Mouse (Mus musculus) 3134 (cell line): ENCODE measurements around the gene Zdhhc5.
"Not testable (repeated sequence)": the region's sequence is repeated elsewhere in the genome, so short reads cannot be mapped to it uniquely, and the experiment has no call there.

Source experiments
- DNase-seq: peaks from one replicate; pipeline ENCODE4 v3.0.0-alpha.2; 2011; ENCODE audit warnings: low spot score; ENCODE audit not compliant: insufficient read length; ENCODE audit errors: extremely low read depth

The Zdhhc5 gene

DNA sequence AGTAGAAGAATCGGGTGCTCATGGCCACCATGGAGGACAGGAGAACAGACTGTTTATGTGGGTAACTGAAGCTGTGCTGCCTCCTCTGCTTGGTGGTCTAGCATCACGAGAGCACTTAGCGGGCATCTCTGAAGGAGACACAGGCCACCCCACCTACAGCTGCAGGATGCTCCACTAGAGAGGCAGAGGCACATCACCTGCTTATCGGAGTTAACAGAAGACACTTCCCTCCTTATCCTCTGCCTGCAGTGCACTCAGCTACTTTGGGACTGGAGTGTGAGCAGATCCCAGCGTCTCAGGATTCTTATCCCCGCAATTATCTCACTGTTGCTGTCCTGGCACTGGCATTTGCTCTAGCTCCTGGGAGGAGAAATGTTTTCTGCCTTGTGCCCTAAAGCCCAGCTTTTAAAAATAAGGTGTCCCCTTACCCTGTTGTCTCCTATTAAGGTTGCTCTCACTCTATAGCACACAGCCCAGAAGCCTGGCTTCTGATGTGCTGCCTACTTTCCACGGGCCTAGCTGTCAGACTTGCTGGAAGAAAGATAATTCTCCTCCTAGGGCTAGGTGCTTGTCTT lies 20.5 kb upstream of the Zdhhc5 start:
- DNase-seq: no peak

DNA sequence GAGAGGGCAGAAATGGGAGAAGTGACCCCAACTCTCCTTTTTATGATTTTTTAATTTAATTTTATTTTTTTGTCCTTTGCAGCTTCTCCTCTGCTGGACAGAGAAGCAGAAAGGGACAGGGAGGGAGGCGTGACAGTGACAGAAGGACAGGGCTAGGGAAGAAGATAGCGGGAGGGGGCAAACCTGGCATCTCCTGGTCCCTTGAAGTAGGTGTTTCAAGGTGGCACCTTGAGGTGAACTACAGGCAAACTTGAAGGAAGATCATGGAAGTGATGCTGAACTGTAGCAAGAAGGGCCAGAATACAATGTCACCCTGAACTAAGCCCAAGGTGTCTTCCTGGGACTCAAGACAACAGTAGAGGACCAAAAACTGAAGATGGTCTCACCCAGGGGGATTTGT lies 19.9 kb upstream of the Zdhhc5 start:
- no peak for DNase-seq

DNA sequence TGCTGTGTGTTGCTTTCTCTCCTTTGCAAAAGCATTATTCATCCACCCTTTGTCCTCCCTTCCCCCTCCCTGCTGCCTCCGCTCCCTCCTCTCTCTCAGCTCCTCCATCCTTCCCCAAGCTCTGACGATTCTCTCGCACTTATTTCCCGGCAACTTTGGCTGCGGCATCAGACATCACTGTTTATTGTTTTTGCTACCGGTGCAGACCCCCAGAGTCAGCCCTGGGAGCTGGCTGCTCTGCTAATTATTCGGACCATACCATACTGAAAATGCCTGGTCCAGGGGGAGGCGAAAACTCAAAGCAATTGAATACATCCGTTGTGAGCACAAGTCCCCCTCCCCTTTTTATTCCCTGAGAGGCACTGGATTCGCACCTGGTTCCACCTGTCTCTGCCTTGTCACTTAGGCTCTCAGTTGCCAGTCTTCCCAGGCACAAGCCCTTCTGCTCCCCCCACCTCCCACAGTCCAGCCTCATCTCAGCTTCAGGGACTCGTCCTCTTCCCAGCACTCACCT lies 19.4 kb upstream of the Zdhhc5 start:
- no peak for DNase-seq

DNA sequence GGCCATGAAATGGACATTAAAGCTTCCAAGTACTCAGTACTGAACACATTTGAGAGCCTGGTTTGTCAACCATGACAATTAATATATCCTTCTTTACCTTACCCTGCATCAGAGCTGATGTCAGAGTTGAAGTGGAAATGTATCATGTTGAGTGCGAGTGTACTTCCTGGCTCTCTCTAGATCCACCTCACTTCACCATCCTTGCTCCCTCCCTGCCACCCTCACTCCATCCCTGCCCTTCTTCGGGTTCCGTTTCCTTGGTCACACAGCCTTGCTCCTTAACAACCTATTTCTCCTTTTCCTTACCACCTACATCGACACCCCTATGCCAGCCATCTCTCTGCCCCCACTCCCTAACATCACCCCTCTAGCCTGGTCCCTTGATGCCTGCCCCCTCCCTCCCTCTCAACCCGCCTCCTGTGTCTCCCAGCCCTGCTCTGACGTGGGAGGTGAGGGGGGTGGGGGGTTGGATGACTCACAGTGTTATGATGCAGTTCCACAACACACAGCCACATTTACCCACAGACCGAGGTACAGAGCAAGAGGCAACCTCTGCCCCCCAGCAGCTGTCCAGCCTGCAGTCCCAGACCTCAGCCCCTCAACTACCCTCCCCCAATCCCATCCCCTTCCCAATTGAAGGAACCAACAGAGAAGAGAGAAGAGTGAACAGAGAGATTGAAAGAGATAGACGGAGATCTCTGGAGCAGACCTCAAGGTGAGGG lies 18.8 kb upstream of the Zdhhc5 start, which contains the start of gene Ypel4:
Gene Ypel4, plus strand, starts transcription at position 480 of the 722 bp plus-strand sequence.
- no peak for DNase-seq

DNA sequence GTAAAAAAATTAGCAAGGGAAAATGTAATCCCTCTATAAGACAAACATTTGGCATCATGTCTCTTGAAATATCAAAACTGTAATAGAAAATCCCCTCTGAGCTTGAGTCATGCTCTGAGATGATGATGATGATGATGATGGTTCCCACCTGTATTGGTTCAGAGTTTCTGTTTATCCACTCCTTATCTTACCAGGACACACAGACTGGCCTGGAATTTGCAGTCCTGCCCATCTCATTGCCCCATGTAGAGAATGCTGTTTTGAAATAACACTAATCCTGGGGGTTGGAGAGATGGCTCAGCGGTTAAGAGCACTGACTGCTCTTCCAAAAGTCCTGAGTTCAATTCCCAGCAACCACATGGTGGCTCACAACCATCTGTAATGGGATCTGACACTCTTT lies 17.4 kb upstream of the Zdhhc5 start:
- DNase-seq: no peak

DNA sequence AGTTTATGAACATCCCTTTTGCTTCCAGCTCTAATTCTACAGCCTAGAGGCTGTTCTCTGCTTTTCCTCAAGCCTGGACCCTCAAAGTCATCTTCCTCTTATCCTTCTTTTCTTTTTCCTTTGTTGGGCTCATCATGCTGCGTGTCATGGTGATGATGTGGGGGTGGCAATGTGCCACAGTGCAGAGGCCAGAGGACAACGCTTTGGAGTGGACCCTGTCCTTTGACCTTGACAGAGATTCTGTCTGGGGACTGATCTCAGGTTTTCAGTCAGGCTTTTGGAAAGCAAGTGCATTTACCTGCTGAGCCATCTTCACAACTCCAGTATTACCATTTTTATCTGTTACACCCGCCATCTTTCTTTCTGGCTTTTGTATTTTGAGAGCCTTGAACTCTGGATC lies 16.2 kb upstream of the Zdhhc5 start:
- no peak for DNase-seq

DNA sequence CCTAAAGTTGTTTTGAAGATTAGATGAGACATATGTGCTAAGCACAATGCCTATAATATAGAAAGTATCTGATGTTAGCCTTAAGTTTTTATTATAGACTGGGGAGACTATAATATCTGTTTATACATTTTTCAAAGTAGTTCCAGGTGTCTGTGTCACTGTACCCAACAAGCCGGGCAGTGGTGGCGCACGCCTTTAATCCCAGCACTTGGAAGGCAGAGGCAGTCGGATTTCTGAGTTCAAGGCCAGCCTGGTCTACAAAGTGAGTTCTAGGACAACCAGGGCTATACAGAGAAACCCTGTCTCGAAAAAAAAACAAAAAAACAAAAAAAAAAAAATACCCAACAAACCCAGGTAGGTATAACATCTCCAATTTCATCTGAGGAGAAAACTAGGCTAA lies 13.2 kb upstream of the Zdhhc5 start:
- DNase-seq: not testable (repeated sequence)

DNA sequence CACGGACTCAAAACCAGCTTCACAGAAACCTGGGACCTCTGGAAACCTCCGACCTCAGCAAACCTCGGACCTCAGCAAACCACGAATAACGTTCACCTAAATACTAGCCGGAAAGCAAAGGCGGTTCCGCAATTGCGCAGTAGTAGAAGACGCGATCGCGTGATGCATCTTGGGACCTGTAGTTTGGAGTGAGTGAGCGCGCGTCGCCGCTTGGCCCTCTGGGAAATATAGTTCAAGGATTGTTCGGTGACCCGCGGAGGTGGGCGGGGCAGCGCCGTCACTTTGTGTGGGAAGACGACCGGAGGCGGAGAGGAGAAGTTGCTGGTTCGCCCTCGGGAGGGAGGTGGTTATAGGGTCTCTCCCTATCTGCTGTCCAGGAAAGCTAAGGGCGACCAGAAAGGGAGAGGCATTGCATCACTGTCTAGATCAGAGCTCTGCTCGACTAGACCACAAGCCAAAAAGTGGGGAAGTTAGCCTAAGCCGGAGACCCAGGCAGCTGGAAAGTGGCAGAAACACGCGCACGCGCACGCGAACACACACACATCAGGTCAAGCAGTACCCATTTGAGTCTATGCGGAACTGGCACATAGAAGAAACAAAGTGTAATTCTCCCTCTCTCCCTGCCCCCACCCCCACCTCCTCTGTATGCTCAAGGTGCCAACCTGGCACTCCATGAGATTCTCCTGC lies 12.3 kb upstream of the Zdhhc5 start, which contains the start of gene Clp1:
Gene Clp1, minus strand, starts transcription at position 179 of the 687 bp plus-strand sequence.
- DNase-seq: peak; percentile 95

DNA sequence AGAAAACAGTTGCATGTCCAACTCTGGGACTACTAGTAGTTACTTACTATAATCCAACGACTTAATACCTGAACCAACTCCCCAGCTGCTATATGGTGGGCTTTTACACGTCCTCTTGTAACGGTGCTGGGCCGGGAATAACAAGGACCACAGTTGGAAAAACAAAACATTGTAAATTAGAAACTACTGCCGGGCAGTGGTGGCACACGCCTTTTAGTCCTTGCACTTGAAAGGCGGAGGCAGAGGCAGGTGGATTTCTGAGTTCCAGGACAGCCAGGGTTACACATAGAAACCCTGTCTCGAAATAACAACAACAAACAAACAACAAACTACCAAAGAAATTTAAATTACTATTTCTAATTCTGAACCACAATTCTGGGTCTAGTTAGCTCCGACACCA lies 11.7 kb upstream of the Zdhhc5 start:
- DNase-seq: no peak

DNA sequence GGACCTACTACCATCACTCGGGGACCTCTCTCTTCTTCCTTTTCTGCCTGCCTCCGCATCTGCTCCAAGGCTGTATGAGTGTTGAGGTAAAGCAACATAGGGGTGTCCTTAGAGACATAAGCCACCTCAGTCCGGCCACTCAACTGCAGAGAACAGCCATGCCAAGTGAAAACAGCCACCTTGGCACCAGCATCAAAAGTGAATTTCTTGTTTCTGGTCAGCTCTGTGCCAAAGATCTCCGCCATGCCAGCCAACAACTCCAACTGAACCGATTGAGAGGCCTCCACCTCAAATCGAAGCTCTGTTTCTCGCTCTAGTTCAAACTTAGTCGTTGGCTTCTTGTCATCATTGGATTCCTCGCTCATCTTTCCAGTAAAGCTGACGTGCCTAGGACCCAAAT lies 10.8 kb upstream of the Zdhhc5 start:
- no peak for DNase-seq

DNA sequence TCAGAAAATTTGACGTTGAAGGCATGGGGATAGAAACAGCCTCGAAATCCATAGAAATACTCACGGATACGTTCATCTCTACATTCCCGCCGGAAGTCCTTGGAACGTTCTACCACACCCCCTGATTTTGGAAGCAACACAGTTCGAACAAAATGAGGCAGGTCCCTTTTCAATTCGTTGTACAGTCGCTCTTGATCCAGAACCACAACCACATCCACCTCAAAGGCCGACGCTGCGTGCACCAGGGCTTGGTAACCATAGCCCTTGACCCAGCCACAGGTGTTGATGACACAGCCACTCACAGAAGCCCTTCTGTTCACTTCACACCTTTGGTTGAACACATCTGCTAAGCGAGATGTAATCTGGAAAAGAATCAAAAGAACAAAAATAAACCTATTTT lies 8.9 kb upstream of the Zdhhc5 start:
- no peak for DNase-seq

DNA sequence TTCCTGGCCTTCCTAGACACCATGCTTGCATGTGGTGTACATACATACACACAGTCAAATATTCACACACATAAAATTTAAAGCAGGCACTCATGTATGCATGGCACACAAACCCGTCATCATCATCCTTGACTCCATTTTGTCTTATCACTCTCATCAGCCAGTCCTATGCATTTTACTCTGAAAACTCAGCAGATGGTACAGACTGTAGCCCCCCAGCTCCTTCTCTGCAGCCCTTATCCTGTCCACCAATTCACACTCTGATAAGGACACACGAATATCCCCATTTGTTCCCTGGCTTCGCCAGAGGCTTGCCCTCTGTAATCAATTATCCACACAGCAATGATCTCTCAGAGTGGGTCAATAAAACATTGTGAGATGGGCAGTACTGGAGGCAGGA lies 6.2 kb upstream of the Zdhhc5 start:
- DNase-seq: no peak

DNA sequence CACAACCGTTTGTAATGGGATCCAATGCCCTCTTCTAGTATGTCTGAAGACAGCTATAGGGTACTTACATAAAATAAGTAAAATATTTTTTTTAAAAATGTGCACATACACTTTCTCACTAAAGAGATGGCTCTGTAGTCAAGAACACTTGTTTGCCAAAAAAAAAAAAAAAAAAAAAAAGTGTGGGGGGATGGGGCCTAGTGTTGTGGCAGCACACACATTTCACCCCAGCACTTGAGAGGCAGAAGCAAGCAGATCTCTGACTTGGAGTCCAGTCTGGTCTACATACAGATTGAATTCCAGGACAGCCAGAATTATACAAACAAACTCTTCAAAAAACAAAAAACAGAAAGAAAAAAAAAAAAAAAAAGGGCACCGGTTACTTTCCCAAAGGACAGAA lies 5.7 kb upstream of the Zdhhc5 start:
- DNase-seq: no peak

DNA sequence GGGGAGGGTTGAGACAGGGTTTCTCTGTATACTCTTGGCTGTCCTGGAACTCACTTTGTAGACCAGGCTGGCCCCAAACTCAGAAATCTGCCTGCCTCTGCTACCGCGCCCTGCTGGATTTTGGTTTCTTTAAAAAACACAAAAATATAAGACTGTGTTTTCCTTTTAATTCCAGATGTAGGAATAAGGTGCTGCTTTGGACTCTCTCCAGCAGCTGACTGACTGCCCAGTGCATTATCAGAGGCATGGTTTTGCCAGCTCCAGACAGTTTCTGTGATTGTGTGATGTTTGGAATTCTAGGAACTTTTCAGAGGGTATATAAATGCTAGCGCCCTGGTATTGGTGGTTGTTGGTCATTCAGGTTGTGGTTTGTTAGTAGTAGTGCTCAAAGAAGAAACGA lies 2.4 kb upstream of the Zdhhc5 start:
- no peak for DNase-seq

DNA sequence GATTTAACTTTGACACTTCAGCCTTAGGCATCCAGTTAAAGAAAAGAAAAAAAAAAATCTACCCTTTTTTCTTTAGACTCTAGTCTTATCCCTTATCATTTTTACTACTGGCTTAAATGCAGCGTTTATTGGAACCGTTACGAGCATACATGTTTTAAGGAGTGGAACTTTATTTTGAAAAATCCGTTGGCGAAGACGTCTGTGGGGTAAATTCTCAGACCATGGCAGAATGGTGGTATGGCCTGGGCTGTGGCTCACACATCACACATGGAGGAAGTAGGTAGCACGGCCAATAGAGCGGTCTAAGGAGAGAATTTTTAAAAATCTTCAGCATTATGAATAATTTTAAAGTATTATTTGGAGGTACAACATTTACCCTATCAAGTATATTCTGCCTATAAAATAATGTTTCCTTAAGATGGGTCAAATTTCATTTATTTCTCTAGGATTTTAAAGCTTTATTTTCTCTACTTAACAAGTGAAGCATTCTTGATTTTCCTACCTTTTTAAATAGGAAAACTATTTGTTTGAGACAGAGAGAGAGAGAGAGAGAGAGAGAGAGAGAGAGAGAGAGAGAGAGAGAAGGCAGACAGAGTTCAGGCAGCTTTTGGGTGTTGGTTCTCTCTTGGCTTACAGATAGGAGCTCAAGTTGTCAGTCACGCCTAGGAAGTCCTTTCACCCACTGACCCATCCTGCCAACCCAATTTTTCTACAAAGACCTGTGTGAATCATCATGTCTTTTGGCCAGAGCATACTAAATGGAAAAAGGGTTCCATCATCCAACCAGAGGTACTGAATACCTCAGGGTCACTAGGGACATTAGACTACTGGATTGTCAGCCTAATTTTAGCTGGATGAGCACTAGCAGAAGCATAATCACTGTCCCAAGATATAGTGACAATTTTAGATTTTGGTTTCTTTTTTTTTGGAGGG lies 1.7 kb upstream of the Zdhhc5 start:
- peak; percentile 41 for DNase-seq

DNA sequence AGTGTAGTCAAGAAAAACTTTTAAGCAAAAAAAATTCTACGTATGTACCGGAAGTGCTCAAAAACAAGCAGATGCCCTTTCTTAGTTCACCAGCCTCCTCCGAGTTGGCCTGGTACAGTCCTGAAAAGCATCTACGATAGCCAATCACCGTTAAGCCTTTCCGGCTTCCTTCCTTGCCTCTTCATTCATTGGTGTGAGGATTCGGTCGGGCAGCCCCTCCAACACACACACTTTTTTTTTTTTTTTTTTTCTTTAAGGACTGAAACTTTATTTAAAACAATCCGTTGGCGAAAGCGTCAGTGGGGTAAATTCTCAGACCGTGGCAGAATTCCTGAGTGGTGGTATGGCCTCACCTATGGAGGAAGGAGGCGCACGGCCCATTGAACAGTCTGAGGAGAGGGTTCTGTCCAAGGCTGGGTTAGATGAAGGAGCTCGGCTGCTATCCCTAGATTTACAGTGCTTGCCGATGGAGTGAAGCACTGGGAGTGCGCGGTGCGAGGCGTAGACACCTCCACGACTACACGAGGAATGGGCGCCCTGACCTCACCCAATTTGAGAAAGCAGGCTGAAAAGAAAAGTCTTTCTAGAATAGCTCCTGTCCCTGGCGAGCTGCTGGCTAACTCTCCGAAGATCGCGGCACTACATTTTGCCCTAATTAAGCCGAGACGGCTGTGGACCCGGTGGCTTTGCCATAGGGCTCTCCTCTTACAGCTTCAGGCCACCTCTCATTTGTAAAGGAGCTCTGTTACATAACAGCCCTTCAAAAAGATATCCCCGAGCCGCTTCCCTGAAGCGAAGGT lies 782 bp upstream of the Zdhhc5 start:
- DNase-seq: no peak

DNA sequence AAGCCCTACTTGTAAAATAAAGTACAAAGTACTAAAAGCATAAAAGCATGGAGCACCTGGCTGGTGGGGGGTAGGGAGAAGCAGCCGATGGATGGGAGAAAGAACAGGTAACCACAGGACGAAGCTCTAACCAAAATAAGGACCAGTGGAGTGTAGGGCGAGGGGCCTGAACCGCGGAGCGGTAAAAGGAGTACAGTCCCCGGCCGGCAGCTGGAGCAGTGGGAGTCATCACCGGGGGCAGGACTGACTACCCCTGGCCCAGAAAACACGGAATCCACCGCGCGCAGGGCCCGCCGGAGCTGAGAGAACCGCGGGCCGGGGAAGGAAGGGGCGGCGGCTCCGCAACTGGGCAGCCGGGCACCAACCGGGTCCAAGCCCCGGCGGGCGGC lies 564 bp downstream of the Zdhhc5 start:
- DNase-seq: no peak

DNA sequence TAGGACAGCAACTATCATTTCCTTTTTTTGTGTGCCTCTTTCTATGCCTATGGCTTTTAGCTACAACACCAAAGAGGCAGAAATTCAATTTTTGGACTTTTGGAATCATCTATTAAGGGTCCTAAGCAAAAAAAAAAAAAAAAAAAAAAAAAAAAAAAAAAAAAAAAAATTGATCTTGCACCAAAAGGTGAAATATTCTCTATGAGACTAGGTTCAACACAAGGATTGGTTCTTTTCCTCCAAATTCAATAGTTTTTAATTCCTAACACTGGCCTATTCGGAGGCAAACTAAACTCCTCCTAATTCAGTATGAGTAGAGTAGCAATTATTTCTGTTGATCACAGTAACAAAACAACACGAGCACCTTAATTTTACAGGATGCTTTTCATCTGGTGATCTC lies 3.1 kb downstream of the Zdhhc5 start:
- no peak for DNase-seq

DNA sequence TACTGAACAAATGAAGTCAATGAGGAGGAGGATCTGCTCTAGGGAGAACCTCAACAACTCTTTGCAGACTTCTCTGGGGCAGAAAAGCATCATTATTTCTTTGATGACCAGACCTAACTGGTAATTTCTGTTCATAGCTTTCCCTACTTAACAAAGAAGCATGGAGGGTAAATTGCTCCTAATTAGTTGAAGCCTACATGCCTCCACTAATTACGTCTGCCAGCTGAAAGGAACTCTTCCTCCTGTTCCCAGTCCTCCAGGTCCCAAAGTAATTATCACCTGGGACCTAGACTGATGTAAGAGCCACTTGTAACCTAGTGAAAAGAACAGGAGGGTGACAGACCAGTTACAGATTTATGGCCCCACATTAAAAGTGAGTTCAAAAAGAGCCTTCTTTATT lies 7.5 kb downstream of the Zdhhc5 start:
- DNase-seq: no peak

DNA sequence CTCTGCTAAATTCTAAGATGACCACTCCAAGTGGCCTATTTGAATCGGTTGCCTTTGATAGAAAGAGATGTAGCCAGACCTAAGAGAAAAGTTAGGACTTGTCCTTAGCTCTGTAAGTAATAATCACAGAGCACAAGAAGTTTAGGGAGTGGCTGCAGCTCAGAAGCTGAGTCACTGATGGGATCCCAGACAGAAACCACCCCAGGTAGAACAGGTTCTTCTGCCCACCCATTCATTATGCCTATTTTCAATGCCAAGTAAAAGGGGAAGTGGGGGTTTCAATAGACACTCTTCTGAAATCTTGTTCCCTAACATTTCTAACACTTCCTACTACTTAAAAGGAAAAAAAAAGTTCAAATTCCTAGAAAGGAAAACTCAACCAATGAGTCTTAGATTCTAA lies 9.7 kb downstream of the Zdhhc5 start:
- no peak for DNase-seq
